Mouse (Mus musculus): Measurements from ENCODE around the gene Spsb2.
A peak's percentile ranks its signal among the peaks of the same experiment; 100 is the strongest.

Gene Spsb2

DNA sequence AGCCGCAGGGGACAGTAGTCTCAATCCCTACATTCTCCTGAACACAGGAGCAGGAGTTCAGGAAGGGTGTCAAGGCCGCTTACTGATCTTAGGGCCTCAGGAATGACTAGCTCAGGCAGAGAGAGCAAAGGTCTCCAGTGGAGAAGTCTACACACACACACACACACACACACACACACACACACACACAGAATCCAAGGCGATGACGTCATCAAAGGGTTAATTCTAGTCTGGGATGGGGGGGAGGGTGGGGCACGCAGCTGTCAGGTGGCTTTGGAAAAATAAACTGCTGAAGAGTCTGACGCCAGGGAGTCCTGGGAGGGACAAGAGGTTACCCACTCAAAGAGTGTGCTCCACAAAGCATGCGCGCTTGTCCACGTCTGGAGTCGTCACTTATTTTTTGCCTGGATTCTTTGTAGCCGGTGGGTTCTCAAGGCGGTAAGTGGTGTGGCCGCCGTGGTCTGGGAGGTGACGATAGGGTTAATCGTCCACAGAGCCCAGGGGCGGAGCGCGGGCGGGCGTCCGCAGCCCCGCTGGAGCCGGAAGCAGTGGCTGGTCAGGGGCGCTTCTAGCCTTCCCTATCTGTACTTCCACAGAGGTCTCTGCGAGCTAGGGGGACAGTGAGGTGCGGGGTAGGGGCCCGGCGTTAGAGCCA lies at the start of gene Spsb2:
Gene Spsb2, plus strand, starts transcription at position 304 of the 655 bp plus-strand sequence.
- peak; percentile 45 for DNase-seq (ENCODE audit: low read depth, low spot score)

DNA sequence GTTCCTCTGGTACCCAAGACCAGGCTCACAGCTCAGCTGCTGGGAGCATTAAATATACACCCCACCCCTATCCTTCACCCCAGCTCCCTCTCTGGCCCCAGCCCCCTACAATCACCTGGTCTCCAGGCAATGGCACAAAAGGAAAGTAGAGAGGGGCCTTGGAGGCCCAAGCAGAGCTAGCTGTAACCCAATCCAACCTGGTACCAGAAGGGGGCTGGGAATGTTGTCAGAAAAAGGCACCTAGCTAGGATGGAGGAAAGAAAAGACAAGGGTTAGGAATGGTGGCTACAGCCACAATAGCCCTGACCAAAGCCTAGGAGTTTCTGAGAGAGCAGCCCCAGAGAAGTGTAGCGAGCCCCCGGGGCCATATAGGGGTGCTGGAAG lies 49.6 kb upstream of the Spsb2 start:
- no peak for DNase-seq (ENCODE audit: low read depth, low spot score)

DNA sequence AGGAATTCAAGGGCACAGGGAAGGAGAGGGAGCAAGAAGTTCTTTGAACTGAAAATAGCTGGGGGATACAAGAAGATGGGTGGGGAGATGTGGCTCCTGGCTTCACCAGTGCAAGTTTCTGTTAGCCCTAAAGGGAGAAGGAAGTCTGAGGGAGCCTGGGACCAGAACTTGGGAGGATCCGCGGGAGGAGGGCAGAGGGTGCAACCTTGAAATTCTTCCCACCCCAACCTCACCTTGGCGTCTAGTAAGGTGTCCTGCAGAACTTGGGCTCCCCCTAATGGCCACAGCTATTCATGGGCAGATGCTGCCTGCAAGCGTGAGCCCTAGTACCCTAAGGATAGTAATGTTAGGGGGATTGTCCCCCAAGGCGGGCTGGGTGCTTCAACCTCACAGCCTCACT lies 49.2 kb upstream of the Spsb2 start:
- peak; percentile 94 for DNase-seq (ENCODE audit: low read depth, low spot score)

DNA sequence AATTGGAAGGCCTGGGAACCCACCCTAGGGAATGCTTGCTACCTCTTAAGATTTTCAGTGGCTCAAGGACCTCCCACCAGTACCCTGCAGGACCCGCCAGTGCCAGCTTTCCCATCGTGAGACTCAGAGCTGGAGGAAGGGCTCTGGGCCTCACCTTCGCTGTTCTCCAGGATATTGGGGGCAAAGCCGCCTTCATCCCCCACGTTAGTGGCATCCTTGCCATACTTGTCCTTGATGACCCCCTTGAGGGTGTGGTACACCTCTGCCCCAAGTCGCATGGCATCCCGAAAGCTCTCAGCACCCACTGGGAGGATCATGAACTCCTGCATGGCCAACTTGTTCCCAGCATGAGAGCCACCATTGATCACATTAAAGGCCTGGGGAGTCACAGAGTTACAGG lies 42.5 kb upstream of the Spsb2 start:
- no peak for DNase-seq (ENCODE audit: low read depth, low spot score)

DNA sequence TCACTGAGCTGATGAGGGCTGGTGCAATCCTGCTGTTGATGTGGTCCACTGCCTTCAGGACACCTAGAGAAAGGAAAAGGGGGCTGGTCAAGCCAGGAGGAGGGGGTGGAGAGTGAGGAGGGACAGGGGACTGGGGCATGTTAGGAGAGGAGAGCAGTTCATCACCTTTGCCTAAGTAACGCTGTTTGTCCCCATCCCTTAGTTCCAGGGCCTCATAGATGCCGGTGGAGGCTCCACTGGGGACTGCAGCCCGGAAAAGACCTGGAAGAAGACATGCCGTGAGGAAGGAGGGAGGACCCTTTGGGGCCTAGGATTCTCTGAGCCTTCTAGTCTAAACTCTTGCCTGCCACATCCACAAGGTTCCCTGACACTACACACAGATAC lies 40.9 kb upstream of the Spsb2 start:
- DNase-seq (ENCODE audit: low read depth, low spot score): no peak

DNA sequence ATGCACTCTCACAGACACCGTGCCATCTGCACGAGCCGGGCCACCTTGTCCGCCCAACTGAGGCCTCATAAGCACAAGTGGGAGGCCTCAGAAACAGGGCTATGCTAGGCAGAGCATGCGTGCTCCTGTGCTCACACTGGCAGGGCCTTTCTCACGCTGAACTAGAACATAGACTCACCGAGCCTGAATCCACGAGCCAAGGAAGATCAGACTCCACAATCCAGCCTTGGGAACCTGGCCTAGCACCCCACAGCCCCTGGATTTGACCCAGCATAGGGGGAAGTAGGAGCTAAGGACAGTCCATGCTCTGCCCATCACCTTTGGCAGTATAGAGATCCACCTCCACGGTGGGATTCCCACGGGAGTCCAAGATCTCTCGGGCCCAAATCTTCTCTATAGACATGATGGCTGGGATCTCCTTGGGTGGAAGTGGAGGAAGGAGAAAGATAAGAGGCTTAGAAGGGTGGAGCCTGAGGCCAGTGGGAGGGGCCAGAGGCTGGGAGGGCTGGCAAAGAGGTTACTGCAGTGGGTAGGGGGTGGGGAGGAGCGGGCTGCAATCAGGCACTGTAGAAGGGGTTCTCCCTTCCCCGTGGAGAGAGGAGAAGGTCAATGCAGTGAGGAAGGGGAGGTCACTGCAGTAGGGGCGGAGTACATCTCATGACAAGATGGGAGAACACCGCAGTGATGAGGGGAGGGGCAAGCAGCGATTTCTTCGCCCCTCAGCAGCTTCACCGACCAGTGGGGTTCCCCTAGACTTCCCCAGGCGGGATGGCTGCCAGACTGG lies 40.3 kb upstream of the Spsb2 start:
- DNase-seq (ENCODE audit: low read depth, low spot score): peak; percentile 63

DNA sequence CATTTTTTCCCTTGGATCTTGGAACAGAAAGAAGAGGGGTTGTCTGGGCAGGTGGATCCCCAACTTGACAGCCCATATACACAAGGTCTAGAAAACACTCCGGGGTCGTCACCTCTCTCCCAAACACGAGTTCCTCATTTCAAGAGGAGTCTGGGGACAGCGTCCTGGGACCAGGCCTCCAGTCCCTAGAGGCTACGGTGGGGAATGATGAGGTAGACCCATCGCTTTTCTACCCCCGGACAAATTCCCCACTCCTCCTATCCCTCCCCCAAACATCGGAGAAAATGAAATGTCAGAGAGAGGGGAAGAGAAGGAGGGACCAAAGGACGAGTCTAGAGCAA lies 39.8 kb upstream of the Spsb2 start:
- no peak for DNase-seq (ENCODE audit: low read depth, low spot score)

DNA sequence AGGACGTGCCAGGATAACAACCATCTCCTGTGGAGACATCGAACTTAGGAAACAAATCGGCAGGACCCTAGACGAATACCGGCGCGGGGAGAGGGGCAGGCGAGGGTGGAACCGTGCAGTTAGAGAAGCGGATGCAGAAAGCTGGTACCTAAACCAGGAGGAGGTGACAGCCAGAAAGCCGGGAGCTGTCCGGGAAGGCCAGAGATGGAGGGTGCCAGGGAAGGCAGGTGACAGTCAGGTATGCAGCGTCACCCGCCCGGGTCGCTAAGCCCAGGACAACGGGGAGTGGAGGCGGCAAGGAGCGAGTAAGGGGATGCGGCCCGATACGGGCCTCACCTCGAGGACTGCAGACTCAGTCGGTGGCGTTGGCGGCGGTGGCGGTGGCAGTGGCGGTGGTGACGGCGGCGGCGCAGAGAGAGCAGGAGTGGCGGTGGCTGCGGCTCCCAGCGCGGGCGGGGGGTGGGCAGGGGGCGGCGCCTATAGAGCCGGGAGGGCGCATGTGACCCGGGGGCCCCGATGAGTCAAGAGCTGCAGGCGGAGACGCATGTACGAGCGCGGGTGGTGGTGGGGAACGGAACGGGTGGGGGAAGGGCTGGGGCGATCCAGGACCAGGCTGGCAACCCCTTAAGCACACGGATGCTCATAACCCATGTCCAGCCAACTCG lies 39.2 kb upstream of the Spsb2 start, which contains the start of gene Eno2:
Gene Eno2, minus strand, starts transcription at position 573 of the 665 bp plus-strand sequence.
- peak; percentile 81 for DNase-seq (ENCODE audit: low read depth, low spot score)

DNA sequence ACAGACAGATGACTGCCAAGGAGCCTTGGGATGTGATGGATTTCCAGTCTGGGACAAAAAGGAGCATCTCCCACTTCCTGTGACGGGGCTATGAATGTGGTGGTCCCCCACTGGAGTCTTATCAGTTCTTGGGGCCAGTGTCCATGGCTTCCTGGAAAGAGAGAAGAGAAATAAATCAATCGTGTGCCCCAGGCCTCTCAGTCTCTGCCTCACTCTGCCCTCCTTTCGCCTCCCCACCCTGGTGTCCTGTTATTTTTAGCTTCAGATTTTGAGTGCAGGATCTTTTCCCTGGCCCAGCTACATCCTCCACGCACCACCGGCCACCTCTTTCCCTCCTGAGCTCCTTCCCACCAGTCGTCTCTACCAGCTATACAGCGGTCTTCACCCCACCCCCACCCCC lies 38.4 kb upstream of the Spsb2 start:
- no peak for DNase-seq (ENCODE audit: low read depth, low spot score)

DNA sequence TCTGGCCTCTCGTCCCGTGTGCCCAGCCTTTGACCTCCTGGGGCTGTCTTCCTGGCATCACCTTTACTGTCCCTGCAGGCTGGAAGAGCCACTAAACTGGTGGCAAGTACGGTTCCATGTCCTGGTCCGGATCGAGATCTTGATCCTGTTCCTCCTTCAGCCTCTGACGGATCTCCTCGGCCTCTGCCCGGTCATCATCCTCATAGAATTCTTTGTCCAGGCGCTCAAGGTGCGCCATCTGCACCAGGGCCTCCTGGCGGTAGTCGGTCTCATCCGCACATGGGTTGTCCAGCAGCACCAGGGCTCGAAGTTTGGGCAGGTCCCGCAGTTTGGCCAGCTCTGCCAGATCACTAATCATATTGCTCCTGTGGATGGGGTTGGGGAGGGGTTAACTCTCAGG lies 38.0 kb upstream of the Spsb2 start:
- no peak for DNase-seq (ENCODE audit: low read depth, low spot score)

DNA sequence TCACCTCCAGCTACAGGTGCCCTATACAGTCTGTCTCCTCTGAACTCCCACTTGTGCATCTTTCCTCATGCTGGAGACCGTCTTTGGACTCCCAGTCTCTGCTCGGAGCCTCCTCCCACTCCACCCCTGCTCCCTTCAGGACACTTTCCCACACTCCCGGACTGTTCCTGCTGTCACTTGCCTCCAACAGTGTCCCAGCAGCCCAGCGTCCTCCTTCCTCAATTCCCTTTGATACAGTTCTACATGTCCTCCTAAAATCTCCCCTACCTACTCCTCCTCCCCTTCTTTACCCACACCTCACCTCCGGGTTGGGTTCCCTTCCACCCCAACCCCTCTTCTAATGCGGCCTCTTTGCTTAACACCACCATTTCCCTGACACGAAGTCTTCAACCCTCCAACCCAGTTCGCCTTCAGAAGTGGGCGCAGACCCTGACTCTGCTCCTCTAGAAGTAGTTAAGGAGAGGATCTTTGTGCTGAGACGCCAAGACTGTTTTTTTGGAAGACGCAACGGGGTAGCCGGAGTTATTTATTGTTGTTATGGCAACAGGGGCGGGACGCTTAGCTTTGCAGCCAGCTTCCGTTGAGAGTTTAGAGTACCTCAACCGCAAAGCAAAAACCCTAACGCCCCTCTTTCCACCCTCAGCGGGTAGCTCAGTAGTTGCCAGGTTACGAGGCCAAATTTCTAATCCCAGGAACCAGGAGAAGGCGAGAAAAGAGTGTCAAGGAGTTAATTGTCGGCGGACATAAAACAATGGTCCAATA lies 29.1 kb upstream of the Spsb2 start, which contains the start of gene Lrrc23:
Gene Lrrc23, minus strand, starts transcription at position 506 of the 762 bp plus-strand sequence.
- DNase-seq (ENCODE audit: low read depth, low spot score): peak; percentile 91

DNA sequence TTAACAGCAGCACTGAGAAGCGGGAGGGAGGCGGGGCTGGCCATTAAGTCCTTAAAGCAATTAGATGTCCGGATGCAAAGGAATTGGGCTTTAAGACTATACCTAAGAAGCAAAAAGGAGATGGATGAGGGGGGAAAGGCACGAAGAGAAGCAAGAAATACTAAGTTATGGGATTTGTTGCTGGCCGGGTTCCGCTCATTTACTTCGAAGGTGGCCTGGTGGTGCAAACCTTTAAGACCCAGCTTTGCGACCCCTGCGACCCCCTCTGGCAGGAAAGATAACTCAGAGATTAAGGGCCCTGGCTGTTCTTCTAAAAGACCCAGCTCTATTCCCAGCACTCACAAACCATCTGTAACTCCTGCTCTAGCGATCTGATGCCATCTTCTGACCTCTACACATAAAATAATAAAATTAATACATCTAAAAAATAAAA lies 28.5 kb upstream of the Spsb2 start:
- DNase-seq (ENCODE audit: low read depth, low spot score): no peak

DNA sequence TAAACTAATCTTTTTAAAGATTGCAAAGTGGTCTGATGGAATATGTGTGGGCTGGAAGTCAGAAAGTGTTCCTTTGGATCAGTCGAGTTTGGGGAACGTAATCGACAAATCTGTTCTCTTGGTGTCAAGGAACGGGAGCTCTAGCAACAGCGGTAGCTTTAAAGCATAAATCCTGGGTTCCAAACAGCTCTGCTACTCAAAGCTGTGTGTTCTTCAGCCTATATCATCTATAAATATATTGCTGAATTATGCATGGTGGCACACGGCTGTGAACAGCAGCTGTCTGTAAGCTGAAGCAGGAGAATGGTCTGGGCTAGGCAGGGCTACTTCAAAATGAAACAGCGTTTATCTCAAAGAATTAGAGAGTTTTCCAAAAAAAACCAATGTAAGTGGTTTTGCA lies 27.5 kb upstream of the Spsb2 start:
- no peak for DNase-seq (ENCODE audit: low read depth, low spot score)

DNA sequence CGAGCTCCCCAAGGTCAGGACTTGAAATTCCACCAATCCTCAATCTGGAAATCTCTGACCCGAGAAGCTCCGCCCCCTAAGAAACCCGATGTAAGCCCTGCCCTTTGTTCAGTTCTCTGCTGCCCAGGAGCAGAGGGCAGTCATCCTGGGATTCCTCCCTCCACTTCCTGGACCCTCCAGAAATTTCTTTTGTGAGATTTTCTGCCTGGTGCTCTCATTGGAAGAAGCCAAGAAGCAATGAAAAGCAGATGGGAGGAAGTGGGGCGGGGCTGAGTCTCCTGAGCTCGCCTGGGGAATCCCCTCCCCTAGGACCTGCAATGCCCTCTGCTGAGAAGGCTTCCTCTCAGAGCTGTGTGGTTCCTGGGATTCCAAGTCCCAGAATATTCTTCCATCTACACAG lies 26.0 kb upstream of the Spsb2 start:
- peak; percentile 78 for DNase-seq (ENCODE audit: low read depth, low spot score)

DNA sequence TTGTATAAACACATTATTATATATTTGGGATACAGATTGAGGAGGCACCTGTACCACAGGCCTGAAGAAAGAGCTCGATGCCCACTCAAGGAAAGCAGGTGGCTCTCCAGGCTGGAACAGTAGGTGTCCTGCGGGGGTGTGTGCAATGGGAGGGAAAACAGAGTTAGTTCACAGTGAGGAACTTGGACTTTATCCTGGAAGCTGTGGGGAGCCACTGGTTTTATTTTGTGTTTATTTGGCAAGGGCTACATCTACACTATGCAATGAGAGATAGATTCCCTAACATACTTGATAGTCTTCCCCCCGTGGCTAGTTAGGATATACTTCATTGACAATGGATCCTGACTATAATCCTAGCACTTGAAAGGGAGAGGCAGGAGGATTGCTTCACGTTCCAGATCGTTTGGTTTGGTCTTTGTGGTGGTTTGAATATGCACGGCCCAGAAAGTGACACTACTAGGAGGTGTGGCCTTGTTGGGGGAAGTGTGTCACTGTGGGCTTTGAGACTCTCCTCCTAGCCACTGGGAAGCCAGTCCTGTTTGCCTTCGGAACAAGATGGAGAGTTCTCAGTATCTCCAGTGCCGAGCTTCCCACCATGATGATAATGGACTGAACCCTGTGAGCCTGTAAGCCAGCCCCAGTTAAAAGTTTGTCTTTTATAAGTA lies 21.6 kb upstream of the Spsb2 start:
- DNase-seq (ENCODE audit: low read depth, low spot score): no peak

DNA sequence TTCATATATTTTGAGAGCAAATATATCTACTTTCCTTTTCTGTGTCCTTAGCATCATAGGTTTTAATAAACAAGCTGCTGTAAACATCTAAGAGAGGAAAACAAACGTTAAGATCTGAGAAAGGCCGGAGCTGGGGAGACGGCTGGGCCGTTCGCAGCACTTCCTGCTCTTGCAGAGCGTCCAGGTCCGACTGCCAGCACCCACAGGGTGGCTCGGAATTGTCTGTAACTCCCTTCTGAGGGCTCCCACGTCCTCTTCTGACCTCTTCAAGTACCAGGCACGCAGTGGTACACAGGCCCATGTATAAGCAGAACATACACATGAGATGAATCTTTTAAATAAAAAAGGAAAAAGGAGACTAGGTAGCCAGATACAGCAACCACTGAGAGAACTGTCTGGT lies 20.7 kb upstream of the Spsb2 start:
- DNase-seq (ENCODE audit: low read depth, low spot score): no peak

DNA sequence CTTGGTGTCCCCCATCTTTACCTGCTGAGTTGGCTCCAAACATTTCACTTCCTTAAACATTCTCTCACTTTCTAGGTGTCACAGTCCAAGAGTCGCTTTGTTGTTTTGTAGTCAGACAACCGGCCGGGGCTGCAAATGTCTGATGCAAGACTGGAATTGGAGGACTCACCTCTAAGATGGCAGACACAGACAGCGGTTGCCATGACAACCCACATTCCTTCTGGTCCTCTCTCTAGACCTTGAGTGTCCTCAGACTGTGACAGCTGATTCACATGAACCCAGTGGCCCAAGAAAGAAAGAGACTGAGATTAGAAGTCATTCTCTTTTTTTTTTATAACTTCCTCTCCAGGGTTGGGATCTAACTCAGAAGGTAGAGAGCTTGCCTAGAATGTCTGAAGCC lies 18.9 kb upstream of the Spsb2 start:
- no peak for DNase-seq (ENCODE audit: low read depth, low spot score)

DNA sequence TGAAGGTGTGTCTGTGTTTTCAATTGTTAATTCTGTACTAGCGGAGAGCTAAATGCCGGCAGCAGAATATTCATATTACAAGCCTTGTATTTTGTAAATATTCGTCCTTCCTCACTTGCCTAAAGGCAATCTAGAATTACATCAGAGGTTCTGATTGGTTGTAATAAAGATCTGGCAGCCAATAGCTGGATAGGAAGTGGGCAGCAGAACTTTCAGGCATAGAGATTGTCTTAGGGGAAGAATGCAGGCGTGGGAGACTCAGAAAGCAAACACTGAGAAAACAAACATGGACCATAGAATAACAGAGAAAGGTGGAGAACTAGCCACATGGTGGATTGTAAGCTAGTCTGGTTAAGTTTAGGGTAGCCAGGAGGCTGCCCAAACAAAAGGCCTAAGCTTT lies 18.3 kb upstream of the Spsb2 start:
- no peak for DNase-seq (ENCODE audit: low read depth, low spot score)

DNA sequence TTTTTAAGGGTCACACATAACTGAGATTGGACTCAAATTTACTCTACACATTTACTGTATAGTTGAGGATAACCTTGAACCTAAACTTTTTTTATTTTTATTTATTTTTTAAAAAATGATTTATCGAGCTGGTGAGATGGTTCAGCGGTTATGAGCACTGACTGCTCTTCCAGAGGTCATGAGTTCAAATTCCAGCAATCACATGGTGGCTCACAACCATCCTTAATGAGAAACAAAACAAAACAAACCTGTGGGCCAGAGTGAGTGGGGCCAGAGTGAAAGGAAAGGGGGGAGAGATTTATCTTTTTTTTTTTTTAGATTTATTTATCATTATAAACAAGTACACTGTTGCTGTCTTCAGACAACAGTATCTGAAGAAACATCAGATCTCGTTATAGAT lies 16.6 kb upstream of the Spsb2 start:
- no peak for DNase-seq (ENCODE audit: low read depth, low spot score)

DNA sequence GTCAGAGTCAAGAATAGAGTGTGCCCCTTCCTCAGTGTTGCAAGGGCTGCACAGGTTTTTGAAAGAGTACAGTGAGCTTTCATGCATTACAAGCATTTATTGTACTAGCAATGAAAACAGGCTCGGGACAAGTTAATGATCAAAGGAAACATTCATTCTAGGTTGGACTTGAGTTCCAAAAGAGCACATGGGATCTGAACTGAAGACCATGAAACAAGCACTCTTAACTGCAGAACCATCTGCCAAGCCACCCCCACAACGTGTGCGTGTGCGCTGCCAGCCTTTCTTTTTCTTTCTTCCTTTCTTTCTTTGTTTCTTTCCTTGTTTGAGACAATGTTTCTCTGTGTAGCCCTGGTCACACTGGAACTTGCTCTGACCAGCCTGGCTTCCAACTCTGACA lies 12.7 kb upstream of the Spsb2 start:
- DNase-seq (ENCODE audit: low read depth, low spot score): no peak

DNA sequence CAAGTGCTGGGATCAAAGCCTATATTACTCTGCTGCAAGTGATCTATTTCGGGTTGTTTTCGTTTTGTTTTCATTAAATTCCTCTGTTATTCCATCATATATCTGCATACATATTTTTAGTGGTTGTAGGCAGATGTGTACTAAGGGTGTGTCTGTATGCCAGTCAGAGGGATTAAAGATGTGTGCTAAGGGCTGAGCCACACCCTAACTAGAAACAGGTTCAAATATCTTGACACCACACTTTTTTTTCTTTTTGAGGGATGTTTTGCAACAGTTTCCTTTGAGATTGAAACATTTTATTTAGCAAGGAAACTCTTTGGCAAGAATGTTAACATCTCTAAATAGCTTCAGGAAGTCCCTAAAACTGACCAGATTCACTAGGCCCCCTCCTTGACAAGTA lies 12.3 kb upstream of the Spsb2 start:
- no peak for DNase-seq (ENCODE audit: low read depth, low spot score)

DNA sequence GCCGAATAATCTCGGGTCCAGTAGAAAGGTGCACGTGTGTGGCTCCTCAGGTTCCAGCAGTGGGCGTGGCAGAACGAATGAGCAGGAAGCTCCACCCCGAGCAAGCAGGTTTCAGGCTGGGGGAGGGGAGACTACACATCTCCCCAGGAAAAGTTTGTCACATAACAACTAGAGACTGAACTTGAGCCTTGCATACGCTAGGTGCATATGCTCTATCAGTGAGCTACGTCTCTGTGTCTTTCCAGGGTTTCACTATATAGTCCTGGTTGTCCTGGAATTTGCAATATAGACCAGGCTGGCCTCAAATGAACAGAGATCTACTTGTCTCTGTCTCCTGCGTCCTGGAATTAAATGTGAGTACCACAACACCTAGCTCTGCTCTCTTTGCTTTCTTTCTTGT lies 6.1 kb upstream of the Spsb2 start:
- DNase-seq (ENCODE audit: low read depth, low spot score): peak; percentile 31

Measured in CD4-positive, CD25-positive, alpha-beta regulatory T cell, adult 2 months (primary cell).